Mouse (Mus musculus): ENCODE data around the gene Adgrl2.

The Adgrl2 gene

GRCm38 (mm10) chr3:148871792-148872464 lies 118.4 kb downstream of the Adgrl2 start:
- DNase-seq = no peak

GRCm38 (mm10) chr3:148867618-148868017 lies 122.7 kb downstream of the Adgrl2 start:
- DNase-seq = no peak

GRCm38 (mm10) chr3:148866633-148867032 lies 123.7 kb downstream of the Adgrl2 start:
- no peak for DNase-seq

GRCm38 (mm10) chr3:148866053-148866452 lies 124.3 kb downstream of the Adgrl2 start:
- DNase-seq = no peak

- no peak for DNase-seq
Measured at GRCm38 (mm10) chr3:148865234-148865633, 125.1 kb downstream of the Adgrl2 start.

- no peak for DNase-seq
Measured at GRCm38 (mm10) chr3:148861860-148862259, 128.5 kb downstream of the Adgrl2 start.

- no peak for DNase-seq
Measured at GRCm38 (mm10) chr3:148854306-148854910, 135.9 kb downstream of the Adgrl2 start.

GRCm38 (mm10) chr3:148853372-148853771 lies 137.0 kb downstream of the Adgrl2 start:
- DNase-seq = no peak

- no peak for DNase-seq
Measured at GRCm38 (mm10) chr3:148852556-148852955, 137.8 kb downstream of the Adgrl2 start.

- DNase-seq = no peak
Measured at GRCm38 (mm10) chr3:148850821-148851220, 139.5 kb downstream of the Adgrl2 start.

- DNase-seq = no peak
Measured at GRCm38 (mm10) chr3:148848366-148848765, 142.0 kb downstream of the Adgrl2 start.

- peak; percentile 43 for DNase-seq
Measured at GRCm38 (mm10) chr3:148844182-148844581, 146.2 kb downstream of the Adgrl2 start.

- DNase-seq = no peak
Measured at GRCm38 (mm10) chr3:148842533-148842932, 147.8 kb downstream of the Adgrl2 start.

GRCm38 (mm10) chr3:148838835-148839296 lies 151.5 kb downstream of the Adgrl2 start:
- no peak for DNase-seq

- DNase-seq = no peak
Measured at GRCm38 (mm10) chr3:148838095-148838834, 152.1 kb downstream of the Adgrl2 start.

GRCm38 (mm10) chr3:148835136-148835535 lies 155.2 kb downstream of the Adgrl2 start:
- no peak for DNase-seq

GRCm38 (mm10) chr3:148833070-148833769 lies 157.1 kb downstream of the Adgrl2 start:
- no peak for DNase-seq

- DNase-seq = no peak
Measured at GRCm38 (mm10) chr3:148832001-148832400, 158.4 kb downstream of the Adgrl2 start.

GRCm38 (mm10) chr3:148828519-148828918 lies 161.8 kb downstream of the Adgrl2 start:
- no peak for DNase-seq

GRCm38 (mm10) chr3:148823551-148823950 lies 166.8 kb downstream of the Adgrl2 start:
- DNase-seq = no peak

- DNase-seq = no peak
Measured at GRCm38 (mm10) chr3:148821632-148822031, 168.7 kb downstream of the Adgrl2 start.

GRCm38 (mm10) chr3:148819323-148820046 lies 170.9 kb downstream of the Adgrl2 start:
- no peak for DNase-seq
